Mouse (Mus musculus): Measurements from ENCODE around the gene Rnf144a. TPM values are rescaled to one million over a fixed set of nuclear protein-coding genes. Genes with fewer than 3 reads are reported as not detected.

Gene Rnf144a
- total RNA-seq, 1 experiment from 2014 or later: 68.8 TPM

DNA sequence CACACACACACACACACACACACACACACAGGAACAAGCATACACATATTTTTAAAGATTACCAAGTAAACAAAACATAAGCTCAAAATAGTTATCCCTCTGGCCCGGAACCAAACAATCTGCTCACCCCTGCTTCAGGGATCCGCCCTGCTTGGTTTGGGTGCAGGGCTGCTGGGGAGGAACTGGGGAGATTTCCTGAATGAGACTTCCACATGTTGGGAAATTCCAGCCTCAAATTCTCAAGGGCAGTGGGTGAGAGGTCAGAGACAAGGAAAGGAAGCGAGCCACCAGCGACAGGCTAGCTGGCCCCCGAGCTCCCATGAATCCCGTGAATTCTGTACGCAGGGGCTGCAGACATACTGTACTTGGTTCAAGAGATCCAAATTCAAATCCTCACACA, 58.9 kb downstream of the Rnf144a start:
- no peak for ATAC-seq (replicated peaks in 1 of 2; ENCODE audit: insufficient read depth in 1 of 2, low FRiP score in 2 of 2, low TSS enrichment in 1 of 2, low read depth in 1 of 2, poor library complexity in 2 of 2, severe bottlenecking in 2 of 2)

DNA sequence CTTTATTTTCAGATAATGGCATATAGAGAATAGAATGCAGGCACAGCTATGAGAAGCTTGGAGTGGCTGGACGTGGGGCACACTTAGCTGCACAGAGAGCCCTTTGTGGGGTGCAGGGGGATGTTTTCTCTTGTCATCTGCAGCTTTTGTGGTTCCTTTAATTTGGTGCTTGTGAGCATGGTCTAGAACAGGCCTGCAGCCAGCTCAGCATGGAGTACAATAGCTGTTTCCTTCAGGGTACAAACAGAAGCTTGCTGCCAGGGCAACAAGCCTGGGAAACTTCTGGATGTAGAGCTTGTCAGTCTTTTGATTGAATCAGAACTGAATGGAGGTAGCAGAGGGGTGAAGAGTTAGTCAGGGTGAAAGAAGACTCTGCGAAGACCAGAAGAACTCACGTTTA, 63.7 kb downstream of the Rnf144a start:
- ATAC-seq (replicated peaks in 1 of 2; ENCODE audit: insufficient read depth in 1 of 2, low FRiP score in 2 of 2, low TSS enrichment in 1 of 2, low read depth in 1 of 2, poor library complexity in 2 of 2, severe bottlenecking in 2 of 2): no peak

DNA sequence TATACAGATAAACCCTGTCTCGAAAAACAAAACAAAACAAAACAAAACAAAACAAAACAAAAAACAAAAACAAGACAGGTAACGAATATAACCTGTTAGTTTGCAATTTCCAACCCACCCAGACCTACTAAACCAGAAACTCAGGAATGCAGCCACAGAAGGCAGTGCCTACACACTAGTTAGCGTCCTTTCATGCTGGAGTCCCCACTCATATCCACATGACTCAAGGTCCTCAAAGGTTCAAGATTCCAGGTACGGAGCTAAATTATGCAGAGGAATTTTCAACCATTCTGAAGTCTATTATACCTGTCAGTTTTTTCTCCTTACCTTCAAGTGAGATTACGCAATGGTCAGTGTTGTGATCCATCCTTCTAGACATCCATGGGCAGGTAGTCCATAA, 70.6 kb downstream of the Rnf144a start:
- no peak for ATAC-seq (replicated peaks in 1 of 2; ENCODE audit: insufficient read depth in 1 of 2, low FRiP score in 2 of 2, low TSS enrichment in 1 of 2, low read depth in 1 of 2, poor library complexity in 2 of 2, severe bottlenecking in 2 of 2)

DNA sequence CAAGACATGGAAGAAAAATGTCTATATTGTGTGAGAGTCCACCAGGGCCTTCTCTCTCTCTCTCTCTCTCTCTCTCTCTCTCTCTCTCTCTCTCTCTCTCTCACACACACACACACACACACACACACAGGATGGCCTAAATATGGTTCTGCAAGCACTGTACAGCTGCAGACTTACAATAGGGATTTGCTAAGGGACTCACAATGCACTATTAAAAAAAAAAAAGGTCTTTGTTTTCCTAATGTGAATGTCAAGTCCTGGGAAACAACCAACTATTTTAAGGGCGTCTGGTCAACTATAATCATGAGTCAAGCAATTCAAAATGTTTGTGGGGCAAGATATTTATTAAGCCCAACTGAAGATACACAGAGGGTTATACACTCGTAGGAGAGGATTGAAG, 71.9 kb downstream of the Rnf144a start:
- no peak for ATAC-seq (replicated peaks in 1 of 2; ENCODE audit: insufficient read depth in 1 of 2, low FRiP score in 2 of 2, low TSS enrichment in 1 of 2, low read depth in 1 of 2, poor library complexity in 2 of 2, severe bottlenecking in 2 of 2)

DNA sequence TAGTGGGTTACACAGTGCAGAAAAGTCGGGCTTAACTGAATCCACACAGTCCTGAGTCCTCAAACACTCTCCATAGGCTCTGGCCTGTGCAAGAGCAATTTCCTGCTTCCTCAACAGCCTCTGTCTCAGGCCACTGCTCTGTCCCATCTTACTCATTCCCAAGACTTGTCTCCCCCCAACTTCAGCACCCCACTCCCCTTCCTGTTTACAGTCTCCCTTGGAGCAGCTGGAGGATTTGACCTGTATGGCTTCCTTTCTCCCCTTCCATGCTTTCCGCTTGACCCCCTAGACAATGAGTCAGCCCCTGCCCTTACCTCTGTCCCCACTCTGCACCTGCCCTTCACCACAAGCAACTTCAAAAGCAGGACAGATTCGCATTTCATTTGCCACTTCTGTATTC, 72.4 kb downstream of the Rnf144a start:
- ATAC-seq (replicated peaks in 1 of 2; ENCODE audit: insufficient read depth in 1 of 2, low FRiP score in 2 of 2, low TSS enrichment in 1 of 2, low read depth in 1 of 2, poor library complexity in 2 of 2, severe bottlenecking in 2 of 2): 0 out of 4 replicates have a peak, but pooled peaks of 1 of the 2 experiments have one; percentile 17

DNA sequence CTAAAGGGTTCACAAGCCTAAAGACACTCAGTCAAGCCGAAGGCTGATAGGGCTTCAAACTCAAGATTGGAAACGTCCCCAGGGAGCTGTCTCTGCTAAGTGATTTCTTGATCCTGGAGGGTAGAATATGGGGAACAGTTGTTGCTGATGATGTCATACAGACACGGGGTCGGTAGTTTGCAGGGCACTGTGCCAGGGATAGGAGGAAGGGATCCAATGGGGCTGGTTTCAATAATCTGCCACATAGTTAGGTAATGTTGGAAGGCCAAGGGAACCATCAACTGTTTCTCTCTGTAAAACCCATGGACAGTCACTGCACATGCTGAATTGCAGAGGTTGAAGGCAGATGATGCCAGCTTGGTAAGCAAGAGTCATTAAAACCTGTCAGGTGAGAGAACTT, 73.0 kb downstream of the Rnf144a start:
- no peak for ATAC-seq (replicated peaks in 1 of 2; ENCODE audit: insufficient read depth in 1 of 2, low FRiP score in 2 of 2, low TSS enrichment in 1 of 2, low read depth in 1 of 2, poor library complexity in 2 of 2, severe bottlenecking in 2 of 2)

DNA sequence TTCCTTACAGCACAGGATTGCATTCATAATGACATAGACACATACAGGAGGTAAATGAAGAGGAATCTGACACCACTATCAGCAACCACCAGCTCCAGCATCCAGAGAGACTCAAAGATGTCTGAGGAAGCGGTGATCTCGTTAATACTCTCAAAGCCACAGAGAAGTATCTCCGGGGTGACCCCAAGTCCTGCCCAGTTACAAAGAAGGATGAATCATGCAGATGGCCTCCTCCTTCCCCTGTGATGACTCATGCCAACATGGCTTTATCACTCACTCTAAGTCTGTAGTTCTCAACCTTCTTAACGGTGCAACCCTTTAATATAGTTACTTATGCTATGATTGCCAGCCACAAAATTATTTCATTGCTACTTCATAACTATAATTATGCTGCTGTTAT, 74.4 kb downstream of the Rnf144a start:
- ATAC-seq (replicated peaks in 1 of 2; ENCODE audit: insufficient read depth in 1 of 2, low FRiP score in 2 of 2, low TSS enrichment in 1 of 2, low read depth in 1 of 2, poor library complexity in 2 of 2, severe bottlenecking in 2 of 2): no peak

DNA sequence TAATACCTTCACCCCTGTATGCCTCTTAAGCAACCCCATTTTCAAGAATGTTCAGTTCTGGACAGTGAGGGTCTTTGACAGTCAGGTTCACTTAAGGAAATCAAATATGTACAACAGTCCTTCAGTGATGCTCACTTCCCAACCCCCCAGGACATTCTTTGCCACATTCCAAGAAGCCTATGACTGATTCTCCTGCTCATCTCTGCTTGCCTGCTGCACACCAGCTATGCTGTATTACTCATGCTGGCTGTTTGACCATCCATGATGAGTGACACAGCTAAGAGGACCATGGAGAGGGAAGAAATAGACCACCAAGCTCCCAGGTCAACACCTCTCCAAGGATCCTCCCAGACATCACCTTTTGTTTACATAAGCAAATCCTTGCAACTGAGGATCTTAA, 75.2 kb downstream of the Rnf144a start:
- ATAC-seq (replicated peaks in 1 of 2; ENCODE audit: insufficient read depth in 1 of 2, low FRiP score in 2 of 2, low TSS enrichment in 1 of 2, low read depth in 1 of 2, poor library complexity in 2 of 2, severe bottlenecking in 2 of 2): no peak

DNA sequence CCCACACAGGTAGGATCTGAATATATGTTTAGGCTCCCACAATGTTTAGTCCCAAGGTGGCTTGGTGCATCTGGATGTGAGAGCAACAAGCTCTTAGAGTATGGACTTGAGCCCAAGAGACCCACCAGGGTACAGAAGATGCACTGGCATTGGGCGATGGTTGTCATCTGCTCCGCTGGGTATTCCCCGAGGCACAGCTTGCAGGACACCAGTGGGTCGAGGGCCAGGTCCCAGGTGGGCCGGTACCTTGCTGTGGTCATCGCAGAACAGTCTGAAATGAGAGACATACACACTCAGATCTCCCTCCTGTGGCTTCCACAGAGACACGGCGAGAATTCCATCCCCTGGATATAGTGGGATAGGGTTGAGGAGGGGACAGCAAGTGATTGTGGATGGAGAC, 75.9 kb downstream of the Rnf144a start:
- ATAC-seq (replicated peaks in 1 of 2; ENCODE audit: insufficient read depth in 1 of 2, low FRiP score in 2 of 2, low TSS enrichment in 1 of 2, low read depth in 1 of 2, poor library complexity in 2 of 2, severe bottlenecking in 2 of 2): no peak

DNA sequence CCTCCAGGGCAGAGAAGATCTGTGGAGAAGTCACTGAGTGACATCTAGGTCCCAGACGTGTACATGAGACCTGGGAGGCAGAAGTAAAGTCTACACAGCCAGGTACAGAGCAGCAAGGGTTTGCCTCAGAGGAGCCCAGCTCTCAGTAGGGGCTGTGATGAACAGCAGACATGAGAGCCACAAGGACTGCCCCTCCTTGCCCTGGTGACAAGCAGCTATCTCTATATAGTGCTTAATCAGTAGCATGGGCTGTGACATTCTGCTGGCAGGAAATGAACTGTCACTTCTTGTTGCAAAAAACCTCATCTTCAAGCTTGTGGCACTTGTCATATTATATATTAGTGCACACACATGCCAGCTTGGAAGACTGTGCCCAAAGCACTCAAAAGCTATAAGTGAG, 81.4 kb downstream of the Rnf144a start:
- no peak for ATAC-seq (replicated peaks in 1 of 2; ENCODE audit: insufficient read depth in 1 of 2, low FRiP score in 2 of 2, low TSS enrichment in 1 of 2, low read depth in 1 of 2, poor library complexity in 2 of 2, severe bottlenecking in 2 of 2)

DNA sequence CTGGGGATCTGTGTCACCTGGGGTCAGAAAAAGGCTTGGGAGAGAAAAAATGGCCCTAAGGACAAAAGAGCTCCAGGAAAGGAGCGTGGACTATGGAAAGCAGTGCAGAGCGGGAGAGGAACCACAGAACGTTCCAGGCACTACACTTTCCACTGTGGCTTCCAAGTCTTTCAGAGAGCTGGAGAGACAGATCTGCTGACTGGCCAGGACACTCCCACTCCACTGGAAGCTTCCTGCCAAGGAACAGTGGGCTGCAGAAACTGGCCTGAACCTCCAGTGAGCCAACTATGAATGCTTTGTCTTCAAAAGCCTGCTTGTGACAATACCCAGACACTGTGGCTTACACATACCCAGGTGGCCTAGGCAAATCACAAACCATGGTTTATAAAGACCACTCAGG, 84.0 kb downstream of the Rnf144a start:
- ATAC-seq (replicated peaks in 1 of 2; ENCODE audit: insufficient read depth in 1 of 2, low FRiP score in 2 of 2, low TSS enrichment in 1 of 2, low read depth in 1 of 2, poor library complexity in 2 of 2, severe bottlenecking in 2 of 2): no peak; a peak in 1 of 4 replicates

DNA sequence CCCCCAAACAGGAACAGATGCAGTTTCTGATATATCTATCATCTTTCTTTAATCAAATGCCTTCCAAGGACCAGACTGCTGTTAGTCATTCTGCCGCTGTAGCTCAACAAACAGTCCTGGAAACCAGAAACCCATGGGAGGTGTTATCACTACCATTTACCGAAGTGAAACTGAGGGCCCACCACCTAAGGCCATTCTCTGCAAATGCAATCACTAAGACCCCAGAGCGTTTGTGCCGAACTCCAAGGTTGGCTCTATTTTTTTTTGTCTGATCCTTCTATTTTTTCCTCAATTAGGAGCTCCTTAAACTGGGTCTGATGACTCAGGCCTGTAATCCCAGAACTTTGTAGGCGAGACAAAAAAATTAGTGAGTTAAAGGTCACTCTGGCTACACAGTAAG, 85.3 kb downstream of the Rnf144a start:
- no peak for ATAC-seq (replicated peaks in 1 of 2; ENCODE audit: insufficient read depth in 1 of 2, low FRiP score in 2 of 2, low TSS enrichment in 1 of 2, low read depth in 1 of 2, poor library complexity in 2 of 2, severe bottlenecking in 2 of 2)

DNA sequence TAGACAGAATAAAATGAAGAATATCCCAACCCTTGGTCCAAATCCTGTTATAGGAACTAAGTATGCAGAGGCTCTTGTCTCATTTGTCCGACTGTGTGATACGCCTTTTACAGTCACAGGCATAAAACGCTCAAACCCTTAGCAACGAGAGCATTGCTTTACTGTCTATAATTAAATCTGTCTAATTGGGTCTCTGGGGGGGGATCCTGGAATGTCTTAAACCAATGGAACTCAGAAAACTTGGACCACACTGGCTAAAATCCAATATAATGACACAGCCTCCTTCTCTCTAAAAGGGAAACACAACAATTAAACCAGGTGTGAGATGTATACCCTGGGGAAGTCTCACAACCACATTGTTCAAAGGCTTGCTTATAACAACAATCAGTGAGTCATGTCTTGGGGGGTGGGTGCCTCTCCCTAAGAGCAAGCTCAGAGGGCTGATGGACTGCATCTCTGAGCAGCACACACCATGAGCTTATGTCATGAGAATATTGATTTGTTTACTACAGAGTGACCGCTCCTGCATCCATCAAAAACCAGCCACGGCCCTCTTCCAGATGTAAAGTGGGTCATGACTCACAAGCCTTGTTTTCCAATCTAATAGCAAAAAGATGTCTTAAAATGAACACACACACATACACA, 85.9 kb downstream of the Rnf144a start:
- no peak for ATAC-seq (replicated peaks in 1 of 2; ENCODE audit: insufficient read depth in 1 of 2, low FRiP score in 2 of 2, low TSS enrichment in 1 of 2, low read depth in 1 of 2, poor library complexity in 2 of 2, severe bottlenecking in 2 of 2)

DNA sequence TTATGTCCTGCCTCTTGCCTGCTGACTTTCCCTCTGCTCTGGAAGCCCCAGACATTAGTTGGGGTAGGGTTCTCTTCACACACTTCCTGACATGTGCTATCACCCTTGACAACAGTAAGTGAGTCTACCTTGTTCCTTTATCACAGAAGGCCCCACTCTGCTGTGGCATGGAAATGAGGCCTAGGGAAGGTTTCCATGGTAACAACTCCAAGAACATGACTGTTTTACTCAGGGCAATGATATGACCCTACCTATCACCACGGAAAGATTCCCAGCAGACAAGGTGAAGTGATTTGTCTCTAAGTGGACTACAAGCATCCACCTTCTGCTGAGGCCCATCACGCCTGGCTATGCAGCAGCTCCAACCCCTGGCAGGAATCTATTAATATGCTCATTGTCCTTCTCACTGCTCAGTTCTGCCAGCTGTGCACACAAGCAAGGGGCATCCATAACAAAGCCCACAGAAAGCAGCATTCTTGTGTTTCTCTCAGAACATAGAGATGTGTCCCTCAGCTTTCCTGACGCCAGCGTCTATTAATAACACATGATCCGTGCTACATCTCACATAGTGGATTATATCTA, 91.2 kb downstream of the Rnf144a start:
- ATAC-seq (replicated peaks in 1 of 2; ENCODE audit: insufficient read depth in 1 of 2, low FRiP score in 2 of 2, low TSS enrichment in 1 of 2, low read depth in 1 of 2, poor library complexity in 2 of 2, severe bottlenecking in 2 of 2): no peak

DNA sequence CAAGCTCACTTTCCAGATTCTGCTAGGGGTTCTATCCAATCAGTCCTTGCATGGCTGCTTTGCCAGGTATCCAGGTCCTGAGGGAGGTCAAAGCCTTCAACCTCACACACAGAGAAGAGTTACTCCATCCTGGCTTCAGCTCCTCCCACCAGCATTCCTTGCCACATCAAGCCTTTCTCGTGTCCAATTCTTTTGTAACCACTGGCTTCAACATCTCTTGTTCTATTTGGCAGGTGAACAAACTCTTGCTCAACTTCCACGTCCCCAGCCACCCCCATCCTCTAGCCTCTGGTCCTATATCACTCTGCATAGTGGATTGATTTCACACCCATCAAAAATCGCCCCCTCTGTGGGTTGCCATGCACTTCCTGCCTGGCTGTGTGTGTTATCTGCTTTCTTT, 98.8 kb downstream of the Rnf144a start:
- peak in 1 of 2 experiments; percentile 33; a peak in 1 of 4 replicates for ATAC-seq (replicated peaks in 1 of 2; ENCODE audit: insufficient read depth in 1 of 2, low FRiP score in 2 of 2, low TSS enrichment in 1 of 2, low read depth in 1 of 2, poor library complexity in 2 of 2, severe bottlenecking in 2 of 2)

DNA sequence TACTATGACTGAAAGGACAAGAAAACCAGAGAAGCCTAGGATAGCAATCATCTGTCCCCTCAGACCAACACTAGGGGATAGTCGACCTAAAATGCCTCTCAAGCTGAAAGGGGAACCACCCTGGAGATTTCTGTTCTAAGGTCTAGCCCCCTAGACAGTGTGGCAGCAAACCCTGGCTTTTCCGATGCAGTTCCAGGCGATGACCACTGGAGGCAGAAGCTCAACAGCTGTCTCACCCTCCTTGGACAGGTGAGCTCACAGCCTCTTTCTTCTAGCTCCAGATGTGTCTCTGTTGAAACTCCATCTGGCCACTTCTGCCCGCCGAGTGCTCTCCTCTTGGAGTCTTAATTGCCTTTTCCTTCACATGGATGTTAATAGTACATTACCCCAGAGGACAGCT, 100.1 kb downstream of the Rnf144a start:
- peak; percentile 68 to 86 for ATAC-seq (replicated peaks in 1 of 2; ENCODE audit: insufficient read depth in 1 of 2, low FRiP score in 2 of 2, low TSS enrichment in 1 of 2, low read depth in 1 of 2, poor library complexity in 2 of 2, severe bottlenecking in 2 of 2)

DNA sequence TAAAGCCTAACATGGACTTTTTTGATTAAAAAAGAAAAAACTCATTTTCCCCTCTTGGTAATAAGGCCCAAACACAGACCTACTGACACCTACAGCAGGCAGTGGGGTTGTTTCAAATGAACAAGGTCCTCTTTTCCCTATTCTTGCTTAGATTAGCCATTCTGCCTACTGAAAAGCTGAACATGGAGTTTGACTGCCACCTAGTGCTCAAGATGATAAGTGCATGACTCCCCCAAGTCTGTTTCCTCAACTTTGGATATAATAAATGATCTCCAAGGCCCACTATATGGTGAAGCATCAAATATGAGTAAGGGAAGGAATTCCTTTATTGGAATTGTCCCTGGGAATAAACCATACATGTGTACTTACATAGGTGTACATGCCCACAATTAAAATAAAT, 103.5 kb downstream of the Rnf144a start:
- peak; percentile 25 to 48; a peak in 1 of 4 replicates for ATAC-seq (replicated peaks in 1 of 2; ENCODE audit: insufficient read depth in 1 of 2, low FRiP score in 2 of 2, low TSS enrichment in 1 of 2, low read depth in 1 of 2, poor library complexity in 2 of 2, severe bottlenecking in 2 of 2)

DNA sequence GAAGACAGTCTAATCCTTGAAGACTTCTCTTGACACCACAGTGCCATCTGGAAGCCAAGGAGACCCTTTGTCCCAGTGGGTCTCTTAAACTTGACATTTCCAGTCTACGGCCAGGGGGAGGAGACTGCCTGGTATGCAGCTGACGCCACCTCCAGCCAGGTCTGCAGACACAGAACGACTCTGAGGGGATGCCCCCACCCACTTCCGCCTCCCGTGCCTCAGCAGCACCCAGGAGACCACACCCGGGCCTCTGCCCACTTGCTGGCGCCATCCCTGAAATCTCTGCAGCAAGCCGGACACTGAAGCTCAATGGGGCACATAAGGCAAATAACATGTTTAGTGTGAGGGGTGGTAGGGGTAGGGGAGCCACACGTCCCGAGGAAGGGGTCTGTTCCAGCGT, 104.8 kb downstream of the Rnf144a start:
- no peak for ATAC-seq (replicated peaks in 1 of 2; ENCODE audit: insufficient read depth in 1 of 2, low FRiP score in 2 of 2, low TSS enrichment in 1 of 2, low read depth in 1 of 2, poor library complexity in 2 of 2, severe bottlenecking in 2 of 2)

DNA sequence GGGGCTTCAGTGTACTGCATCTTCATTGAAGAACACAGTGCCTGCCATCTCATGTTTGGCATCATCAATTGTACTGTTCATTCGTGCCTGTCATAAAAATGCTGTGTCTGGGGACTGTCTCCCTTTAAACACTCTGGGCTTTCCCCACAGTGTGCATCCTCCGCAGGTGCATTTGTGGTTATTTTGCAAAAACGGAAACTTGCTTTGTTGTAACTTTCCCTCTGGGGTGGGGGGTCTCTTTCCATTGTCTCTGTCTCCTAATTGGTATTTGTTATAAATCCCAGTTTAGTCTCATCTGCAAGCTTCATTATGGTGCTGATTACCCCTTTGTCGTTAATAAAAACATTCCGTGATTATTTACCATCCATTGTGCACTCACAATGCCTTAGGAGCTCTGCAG, 112.2 kb downstream of the Rnf144a start:
- no peak for ATAC-seq (replicated peaks in 1 of 2; ENCODE audit: insufficient read depth in 1 of 2, low FRiP score in 2 of 2, low TSS enrichment in 1 of 2, low read depth in 1 of 2, poor library complexity in 2 of 2, severe bottlenecking in 2 of 2)
